Comparison of ENCODE assay signal across 8 mouse cellular contexts in the genomic region with DNA sequence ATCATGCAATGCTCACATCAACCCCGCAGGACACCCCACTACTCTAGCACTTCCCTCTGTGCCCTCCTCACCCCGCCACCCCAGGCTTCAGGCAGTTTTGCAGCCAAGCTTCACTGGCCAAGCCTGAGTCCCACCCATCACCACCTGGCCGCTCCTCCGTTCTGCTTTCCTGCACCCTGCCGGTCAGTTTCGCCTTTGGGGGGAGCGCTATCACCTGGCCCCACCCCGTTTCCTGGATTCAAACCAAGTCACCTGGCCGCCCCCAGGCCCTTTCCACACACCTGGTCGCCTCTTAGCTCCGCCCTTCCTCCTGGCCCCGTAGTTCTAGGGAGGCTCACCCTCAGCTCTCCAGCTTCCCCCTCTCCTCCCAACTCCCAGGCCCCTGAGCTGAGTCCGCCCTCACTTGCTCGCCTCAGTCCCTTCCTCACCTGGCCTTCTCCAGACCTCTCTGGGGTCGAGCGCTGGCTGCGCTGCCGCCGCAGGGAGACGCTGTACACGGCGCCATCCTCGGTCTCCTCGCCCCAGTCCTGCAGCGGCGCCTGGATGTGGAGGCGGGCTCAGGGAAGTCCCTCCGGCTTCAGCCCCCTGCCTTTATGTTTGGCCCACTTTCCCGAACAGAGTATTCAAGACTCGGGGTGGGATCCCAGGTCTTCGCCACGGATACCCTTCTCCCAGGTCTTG. TPM values are rescaled to one million over a fixed set of nuclear protein-coding genes. Genes with fewer than 3 reads are reported as not detected.
DNase-seq lines count a peak whose midpoint lies in the region; ATAC-seq lines count a peak whose summit lies in the region.

No protein-coding gene starts in this region.

- H3K4me2 ChIP-seq in hindbrain, embryonic 13.5 days: peak overlapping the region; percentile 57
- H3K4me2 ChIP-seq in liver, embryonic 11.5 days: peak overlapping the region; percentile 67
- peak overlapping the region; percentile 71 for H3K4me2 ChIP-seq in neural tube, embryonic 12.5 days (replicated peaks)

- no peak overlapping the region for H3K27ac ChIP-seq in hindbrain, embryonic 13.5 days
- H3K27ac ChIP-seq in liver, embryonic 11.5 days (ENCODE audit: low read depth, low read length): no peak overlapping the region
- H3K27ac ChIP-seq in neural tube, embryonic 12.5 days: no peak overlapping the region

- H3K9ac ChIP-seq in hindbrain, embryonic 13.5 days: peak overlapping the region; percentile 64
- H3K9ac ChIP-seq in liver, embryonic 11.5 days (ENCODE audit: low read depth, low read length): no peak overlapping the region
- H3K9ac ChIP-seq in neural tube, embryonic 12.5 days: peak overlapping the region; percentile 45; the same call in 1 of the 2 replicates

- H3K4me1 ChIP-seq in hindbrain, embryonic 13.5 days (replicated peaks): peaks cover 26% of the 10 kb centered on the region
- H3K4me1 ChIP-seq in liver, embryonic 11.5 days (replicated peaks; ENCODE audit: control insufficient read depth, insufficient read depth, low read length): peaks cover 10% of the 10 kb centered on the region; the same call in 1 of the 2 replicates
- H3K4me1 ChIP-seq in neural tube, embryonic 12.5 days: peaks cover 22% of the 10 kb centered on the region

- DNase-seq in spleen, postnatal 36 days (ENCODE audit: low spot score in 2 of 2): peak; percentile 23 to 24
- DNase-seq in spleen, adult 12 weeks (ENCODE audit: low spot score): no peak
- DNase-seq in cerebellum, postnatal 25 days: peak; percentile 81 to 83
- no peak for DNase-seq in liver, embryonic 11.5 days (ENCODE audit: low spot score)
- no peak for DNase-seq in gastrocnemius, postnatal 10 days
- DNase-seq in layer of hippocampus, postnatal 14 days (ENCODE audit: low spot score in 2 of 2): no peak

- ATAC-seq in hindbrain, embryonic 13.5 days (ENCODE audit: low FRiP score): no peak
- ATAC-seq in liver, embryonic 11.5 days (replicated peaks; ENCODE audit: low FRiP score): no peak
- 0 out of 2 replicates have a peak, but pooled peaks have one; percentile 33 for ATAC-seq in neural tube, embryonic 12.5 days (ENCODE audit: low FRiP score, low read depth)

- no peaks in the 10 kb centered on the region for H3K36me3 ChIP-seq in hindbrain, embryonic 13.5 days
- no peaks in the 10 kb centered on the region for H3K36me3 ChIP-seq in liver, embryonic 11.5 days (ENCODE audit: control insufficient read depth, insufficient read depth, low read length)
- no peaks in the 10 kb centered on the region for H3K36me3 ChIP-seq in neural tube, embryonic 12.5 days

- H3K9me3 ChIP-seq in hindbrain, embryonic 13.5 days: no peaks in the 10 kb centered on the region
- H3K9me3 ChIP-seq in liver, embryonic 11.5 days (ENCODE audit: control insufficient read depth, low read length): no peaks in the 10 kb centered on the region
- H3K9me3 ChIP-seq in neural tube, embryonic 12.5 days: no peaks in the 10 kb centered on the region

- WGBS in hindbrain, embryonic 13.5 days: under 1% methylated on average over 32 of the region's 32 CpGs
- 1% methylated on average over 32 of the region's 32 CpGs for WGBS in liver, embryonic 11.5 days
- 2% methylated on average over 32 of the region's 32 CpGs for WGBS in neural tube, embryonic 12.5 days

- H3K27me3 ChIP-seq in hindbrain, embryonic 13.5 days: peaks cover 89% of the 10 kb centered on the region
- H3K27me3 ChIP-seq in liver, embryonic 11.5 days (replicated peaks; ENCODE audit: control insufficient read depth, insufficient read depth, low read length): peaks cover 95% of the 10 kb centered on the region
- H3K27me3 ChIP-seq in neural tube, embryonic 12.5 days (replicated peaks): peaks cover 73% of the 10 kb centered on the region

- H3K4me3 ChIP-seq in hindbrain, embryonic 13.5 days: peak overlapping the region; percentile 36
- peak overlapping the region; percentile 49 for H3K4me3 ChIP-seq in liver, embryonic 11.5 days (ENCODE audit: low read depth, low read length)
- peak overlapping the region; percentile 34 for H3K4me3 ChIP-seq in neural tube, embryonic 12.5 days

RNA-seq across cellular contexts. Expression of a gene that starts 0.7 kb away (rescaled TPM):
- 1.1 TPM in 2 replicates for polyA plus RNA-seq in hindbrain, embryonic 13.5 days (2015; fragmentation: Nextera tagmentation; extraction: Ambion mirVana)
- 0.34 and 0.55 TPM in 2 replicates for polyA plus RNA-seq in liver, embryonic 11.5 days (2014; fragmentation: Nextera tagmentation; extraction: Ambion mirVana)
- polyA plus RNA-seq in neural tube, embryonic 12.5 days (2016; fragmentation: Nextera tagmentation; extraction: Ambion mirVana): 2.0 and 2.8 TPM in 2 replicates
- total RNA-seq in gastrocnemius, postnatal 10 days (2021): under 1 TPM; 0.47 to 0.75 TPM
- total RNA-seq in layer of hippocampus, postnatal 14 days (2021): 1 to 10 TPM; 1.2 to 1.3 TPM

RNA-seq across cellular contexts. Expression of a gene that starts 13.9 kb away (rescaled TPM):
- 4.1 and 4.4 TPM in 2 replicates for polyA plus RNA-seq in hindbrain, embryonic 13.5 days (2015; fragmentation: Nextera tagmentation; extraction: Ambion mirVana)
- 0.23 and 0.29 TPM in 2 replicates for polyA plus RNA-seq in liver, embryonic 11.5 days (2014; fragmentation: Nextera tagmentation; extraction: Ambion mirVana)
- polyA plus RNA-seq in neural tube, embryonic 12.5 days (2016; fragmentation: Nextera tagmentation; extraction: Ambion mirVana): 2.7 and 3.6 TPM in 2 replicates
- not detected for total RNA-seq in gastrocnemius, postnatal 10 days (2021)
- total RNA-seq in layer of hippocampus, postnatal 14 days (2021): 1 to 10 TPM; 6.1 to 6.8 TPM

RNA-seq across cellular contexts. Expression of a gene that starts 14.0 kb away (rescaled TPM):
- polyA plus RNA-seq in hindbrain, embryonic 13.5 days (2015; fragmentation: Nextera tagmentation; extraction: Ambion mirVana): 99.3 and 101 TPM in 2 replicates
- 89.4 and 89.5 TPM in 2 replicates for polyA plus RNA-seq in liver, embryonic 11.5 days (2014; fragmentation: Nextera tagmentation; extraction: Ambion mirVana)
- polyA plus RNA-seq in neural tube, embryonic 12.5 days (2016; fragmentation: Nextera tagmentation; extraction: Ambion mirVana): 104 and 109 TPM in 2 replicates
- 10 to 100 TPM; 35.4 to 41.7 TPM for total RNA-seq in gastrocnemius, postnatal 10 days (2021)
- total RNA-seq in layer of hippocampus, postnatal 14 days (2021): 100 to 1,000 TPM; 105 to 110 TPM

RNA-seq across cellular contexts. Expression of a gene that starts 25.3 kb away (rescaled TPM):
- polyA plus RNA-seq in hindbrain, embryonic 13.5 days (2015; fragmentation: Nextera tagmentation; extraction: Ambion mirVana): 1.9 and 2.2 TPM in 2 replicates
- polyA plus RNA-seq in liver, embryonic 11.5 days (2014; fragmentation: Nextera tagmentation; extraction: Ambion mirVana): 131 TPM in 2 replicates
- 3.5 and 4.0 TPM in 2 replicates for polyA plus RNA-seq in neural tube, embryonic 12.5 days (2016; fragmentation: Nextera tagmentation; extraction: Ambion mirVana)
- 1 to 10 TPM; 3.8 to 5.5 TPM for total RNA-seq in gastrocnemius, postnatal 10 days (2021)
- 1 to 10 TPM; 2.6 to 3.3 TPM for total RNA-seq in layer of hippocampus, postnatal 14 days (2021)

RNA-seq across cellular contexts. Expression of a gene that starts 33.0 kb away (rescaled TPM):
- polyA plus RNA-seq in hindbrain, embryonic 13.5 days (2015; fragmentation: Nextera tagmentation; extraction: Ambion mirVana): 9.1 and 9.7 TPM in 2 replicates
- 9.8 and 11.9 TPM in 2 replicates for polyA plus RNA-seq in liver, embryonic 11.5 days (2014; fragmentation: Nextera tagmentation; extraction: Ambion mirVana)
- 8.1 and 9.7 TPM in 2 replicates for polyA plus RNA-seq in neural tube, embryonic 12.5 days (2016; fragmentation: Nextera tagmentation; extraction: Ambion mirVana)
- 1 to 10 TPM; 3.1 to 3.6 TPM for total RNA-seq in gastrocnemius, postnatal 10 days (2021)
- 10 to 100 TPM; 14.4 to 15.2 TPM for total RNA-seq in layer of hippocampus, postnatal 14 days (2021)

Comparison
In these comparisons a context has a peak if more than half of its experiments do, and no peak if none do; other contexts are left out.
1. DNase-seq: peak in spleen, postnatal 36 days (2 of 2) and cerebellum, postnatal 25 days (2 of 2); none in spleen, adult 12 weeks (single experiment), liver, embryonic 11.5 days (single experiment), gastrocnemius, postnatal 10 days (single experiment) and layer of hippocampus, postnatal 14 days (0 of 2).
2. Peak in every context shown above with its lines, with median percentiles within 50 percentile points of each other: H3K4me2 ChIP-seq and H3K4me3 ChIP-seq.